Mouse (Mus musculus): Measurements from ENCODE around the gene Prickle1.

Gene Prickle1

DNA sequence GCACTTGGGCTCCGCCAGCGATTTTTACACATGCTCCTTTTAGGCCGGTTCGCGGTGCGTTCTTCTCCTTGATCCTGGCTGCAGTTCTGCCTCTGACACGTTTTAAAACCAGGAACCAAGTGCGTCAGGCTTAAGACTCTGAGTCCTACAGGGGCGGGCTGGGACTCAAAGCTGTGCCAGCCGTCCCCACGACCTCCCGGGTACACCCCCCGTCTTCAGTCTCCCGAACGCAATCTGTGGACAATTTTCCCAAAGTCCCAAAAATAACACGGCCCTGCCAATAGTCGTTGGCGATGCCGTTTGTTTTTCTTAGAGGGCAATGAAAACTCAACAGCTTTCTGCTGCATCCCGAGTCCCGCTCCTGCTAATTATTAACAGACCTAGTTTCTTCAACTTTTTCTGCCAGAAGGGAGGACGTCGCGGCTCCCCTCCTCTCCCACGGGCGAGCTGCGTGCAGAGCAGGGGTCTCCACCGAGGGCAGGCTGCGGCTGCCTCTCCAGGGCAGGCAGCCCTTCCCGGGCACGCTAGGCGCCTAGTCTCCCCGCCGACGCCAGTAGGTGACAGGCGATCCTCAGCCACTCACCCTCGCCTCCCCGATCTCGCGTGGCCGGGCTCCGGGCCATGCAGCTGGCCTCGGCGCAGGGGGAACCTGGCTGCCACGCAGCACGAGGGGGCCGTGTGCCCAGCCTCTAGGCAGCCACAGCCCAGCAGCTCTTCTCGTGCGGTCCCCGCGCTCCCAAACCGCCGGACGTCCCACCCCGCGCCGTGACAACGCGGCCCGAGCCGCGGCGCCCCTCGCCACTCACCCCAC lies 598 bp downstream of the Prickle1 start:
- no peak for DNase-seq (ENCODE audit: low read depth in 1 of 2, low spot score in 2 of 2)

DNA sequence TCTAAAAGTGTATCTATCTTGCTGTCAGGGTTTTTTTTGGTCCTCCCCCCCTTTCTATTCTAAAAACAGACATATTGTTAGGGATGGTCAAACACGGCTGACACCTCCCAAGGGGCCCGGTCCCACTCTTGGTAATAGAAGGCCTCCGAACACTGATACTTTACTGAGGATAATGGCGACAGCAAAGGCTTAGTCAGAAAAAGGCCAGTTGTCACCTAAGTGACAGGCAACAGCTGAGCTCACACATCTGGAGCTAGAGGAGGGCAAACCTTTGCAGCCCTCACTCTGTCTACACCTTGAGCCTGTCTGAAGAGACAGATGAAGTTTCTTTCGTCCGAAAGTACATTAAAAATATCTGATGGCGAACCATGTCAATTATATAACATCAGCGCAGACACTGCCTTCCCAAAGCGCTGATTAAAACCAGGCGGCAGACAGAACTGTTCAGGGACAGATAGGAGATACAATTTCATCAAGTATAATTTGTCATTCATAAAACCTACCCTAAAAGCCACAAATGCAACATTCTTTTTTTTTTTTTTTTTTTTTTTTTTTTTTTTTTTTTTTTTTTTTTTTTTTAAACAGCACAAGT lies 1.3 kb downstream of the Prickle1 start:
- no peak for DNase-seq (ENCODE audit: low read depth in 1 of 2, low spot score in 2 of 2)

DNA sequence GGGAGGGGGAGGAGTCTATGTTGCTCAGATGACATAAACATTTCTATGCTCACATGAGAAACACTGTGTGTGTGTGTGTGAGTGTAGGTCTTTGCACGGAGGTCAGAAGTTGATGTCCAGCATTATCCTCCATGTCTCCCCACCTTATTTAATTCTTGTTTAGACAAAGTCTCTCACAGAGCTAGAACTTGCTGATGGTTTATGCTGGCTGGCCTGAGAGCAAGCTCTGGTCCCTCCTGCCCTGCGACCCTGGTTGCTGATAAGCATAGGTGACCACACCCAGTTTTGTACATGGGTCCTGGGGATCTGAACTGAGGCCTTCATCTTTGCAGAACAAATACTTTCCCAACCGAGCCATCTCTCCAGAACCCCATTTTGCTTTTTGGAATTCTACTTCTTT lies 3.1 kb downstream of the Prickle1 start:
- no peak for DNase-seq (ENCODE audit: low read depth in 1 of 2, low spot score in 2 of 2)

DNA sequence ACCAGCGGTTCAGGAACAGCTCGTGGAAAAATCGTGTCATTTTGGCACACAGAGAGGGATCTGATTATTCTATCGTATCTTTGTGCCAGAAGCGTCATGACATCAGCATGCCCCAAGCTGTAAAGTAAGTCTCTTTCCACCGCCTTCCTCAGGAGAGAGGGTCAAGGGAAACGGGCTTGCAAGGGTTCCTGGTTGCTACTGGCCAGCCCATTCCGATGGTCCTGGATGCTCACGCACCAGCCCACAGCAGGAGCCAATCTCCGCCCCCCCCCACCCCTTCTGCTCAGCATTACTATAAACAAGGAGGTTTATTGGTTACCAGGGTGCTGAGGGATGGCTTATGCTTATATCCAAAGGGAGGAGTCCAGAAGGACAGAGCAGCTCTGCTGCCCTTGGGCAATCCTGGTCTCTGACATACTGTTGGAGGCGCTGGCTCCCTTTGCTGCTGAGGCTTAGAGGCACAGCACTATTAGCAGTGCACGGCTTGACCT lies 3.8 kb downstream of the Prickle1 start:
- no peak for DNase-seq (ENCODE audit: low read depth in 1 of 2, low spot score in 2 of 2)

DNA sequence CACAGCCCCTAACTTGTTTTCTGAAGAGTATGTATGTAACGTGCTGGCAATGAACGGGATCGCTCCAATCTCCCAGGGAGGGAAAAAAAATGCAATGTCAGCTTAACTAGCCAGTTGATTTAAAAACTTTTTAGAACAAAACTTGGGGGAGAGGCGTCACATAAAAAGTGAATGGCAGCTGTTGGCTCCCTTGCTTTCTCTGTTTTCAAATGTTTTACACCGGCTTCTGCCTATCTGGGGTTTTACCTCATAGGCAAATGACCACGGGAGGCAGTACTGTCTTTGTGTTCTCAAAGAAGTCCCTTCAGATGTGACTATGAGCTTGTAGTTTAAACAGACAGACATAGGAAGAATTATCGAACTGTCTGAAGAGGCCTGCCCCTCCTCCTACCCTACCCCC lies 4.3 kb downstream of the Prickle1 start:
- DNase-seq (ENCODE audit: low read depth in 1 of 2, low spot score in 2 of 2): no peak

DNA sequence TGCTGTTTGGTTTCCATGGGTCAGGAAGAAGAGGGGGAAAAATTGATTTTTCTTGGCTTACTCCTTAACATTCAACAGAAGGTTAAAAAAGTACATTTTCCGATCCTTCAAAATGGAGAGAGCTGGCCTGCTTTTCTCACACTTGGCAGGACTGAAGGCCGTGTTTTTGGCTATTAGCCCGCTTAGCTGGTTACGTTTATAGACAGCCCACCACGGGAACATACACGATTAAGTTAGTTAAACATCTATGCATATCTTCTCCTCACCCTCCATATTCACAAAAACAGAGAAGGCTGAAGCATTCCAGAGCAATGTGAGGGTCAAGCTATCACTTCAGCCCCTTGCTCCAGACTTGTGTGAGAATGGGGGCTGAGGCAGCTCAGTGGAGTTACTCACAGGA lies 7.3 kb downstream of the Prickle1 start:
- no peak for DNase-seq (ENCODE audit: low read depth in 1 of 2, low spot score in 2 of 2)

DNA sequence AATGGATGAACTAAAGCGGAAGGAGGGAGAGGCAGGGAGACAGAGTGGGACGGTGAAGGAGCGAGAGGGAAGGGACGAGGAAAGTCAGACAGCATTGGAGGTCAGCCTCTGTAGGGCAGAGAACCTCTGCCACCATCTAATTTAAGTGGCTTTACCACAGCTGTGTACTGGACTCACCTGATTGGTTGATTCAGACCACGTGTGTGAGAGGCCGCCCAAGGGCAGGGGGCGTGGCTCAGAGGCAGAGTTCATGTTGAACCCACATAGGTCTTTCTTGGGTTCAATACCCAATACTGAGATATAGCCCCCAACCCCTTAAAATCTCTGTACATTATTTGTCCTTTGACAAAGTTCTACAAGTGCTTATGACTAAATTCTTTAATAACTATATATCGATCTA lies 8.0 kb downstream of the Prickle1 start:
- DNase-seq (ENCODE audit: low read depth in 1 of 2, low spot score in 2 of 2): no peak

DNA sequence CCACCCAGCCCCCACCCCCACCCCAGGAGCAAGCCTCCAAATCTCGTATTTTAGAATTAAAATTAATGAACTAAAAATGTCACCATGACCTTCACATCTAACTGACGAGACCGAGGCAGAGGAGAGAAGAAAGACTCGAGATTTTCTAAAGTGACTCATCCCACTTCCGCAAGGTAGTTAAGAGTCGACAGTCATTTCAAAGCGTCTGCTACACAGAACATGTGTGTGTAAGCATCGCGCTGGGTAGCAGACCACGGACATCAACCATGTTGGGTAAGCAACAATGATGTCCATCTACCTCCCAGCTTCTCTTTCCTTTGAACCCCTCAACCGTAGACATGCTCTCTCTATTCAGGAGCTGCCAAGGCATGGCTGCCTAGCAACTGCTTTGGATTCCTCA lies 12.6 kb downstream of the Prickle1 start:
- no peak for DNase-seq (ENCODE audit: low read depth in 1 of 2, low spot score in 2 of 2)

DNA sequence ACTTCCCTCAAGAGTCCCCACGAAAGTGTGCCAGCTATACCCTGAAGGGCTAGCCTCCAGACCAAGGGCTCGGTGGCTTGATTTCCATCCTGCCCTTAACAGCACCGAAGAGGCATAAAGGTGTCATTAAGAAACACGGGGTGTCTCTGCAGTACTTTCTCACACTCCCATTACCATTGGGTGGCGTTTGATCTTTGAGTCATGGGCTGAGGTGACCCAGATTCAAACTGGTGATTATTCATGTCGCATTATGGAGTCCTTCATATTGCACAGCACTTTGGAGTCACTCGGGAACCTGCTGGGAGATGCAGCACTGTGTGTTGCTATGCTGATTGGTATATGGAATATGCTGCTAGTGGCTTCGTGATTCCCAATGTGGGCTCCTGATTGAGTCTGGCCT lies 14.0 kb downstream of the Prickle1 start:
- no peak for DNase-seq (ENCODE audit: low read depth in 1 of 2, low spot score in 2 of 2)

DNA sequence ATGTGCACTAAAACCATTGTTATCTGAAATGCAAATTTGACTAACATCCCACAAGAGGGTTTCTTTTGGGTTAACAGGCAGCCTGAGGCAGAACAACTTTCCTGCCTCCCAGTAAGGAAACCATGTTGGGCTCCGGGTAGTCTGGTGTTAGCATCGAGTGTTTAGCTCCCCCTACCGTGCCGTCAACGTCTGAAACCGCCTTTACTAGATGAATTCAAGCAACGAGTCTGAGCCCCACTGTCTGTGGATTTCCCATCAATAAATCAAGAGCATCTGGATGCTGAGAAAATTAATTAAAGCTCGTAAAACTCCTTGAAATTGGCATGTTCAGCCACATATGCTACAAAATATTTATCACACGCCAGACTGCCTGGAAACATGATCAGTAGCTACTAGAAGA lies 15.8 kb downstream of the Prickle1 start:
- no peak for DNase-seq (ENCODE audit: low read depth in 1 of 2, low spot score in 2 of 2)

DNA sequence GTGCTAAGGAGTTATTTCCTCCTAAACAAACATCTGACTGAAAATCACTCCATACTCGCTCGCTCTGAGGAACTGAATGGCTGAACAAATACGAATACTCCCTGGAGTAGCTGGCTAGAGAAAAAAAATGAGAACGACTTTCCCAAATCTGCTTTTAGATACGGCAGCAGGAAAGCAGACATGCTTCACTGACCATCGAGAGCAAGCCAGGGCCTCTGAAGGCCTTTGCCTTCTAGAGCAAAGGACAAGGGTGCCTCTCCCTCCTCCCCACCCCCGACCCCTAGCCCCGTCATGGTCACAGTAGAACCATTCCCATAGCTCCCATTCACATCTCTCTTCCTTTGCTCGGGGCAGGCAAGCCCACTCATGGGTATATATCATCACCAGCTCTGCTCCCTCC lies 16.6 kb downstream of the Prickle1 start:
- DNase-seq (ENCODE audit: low read depth in 1 of 2, low spot score in 2 of 2): no peak

DNA sequence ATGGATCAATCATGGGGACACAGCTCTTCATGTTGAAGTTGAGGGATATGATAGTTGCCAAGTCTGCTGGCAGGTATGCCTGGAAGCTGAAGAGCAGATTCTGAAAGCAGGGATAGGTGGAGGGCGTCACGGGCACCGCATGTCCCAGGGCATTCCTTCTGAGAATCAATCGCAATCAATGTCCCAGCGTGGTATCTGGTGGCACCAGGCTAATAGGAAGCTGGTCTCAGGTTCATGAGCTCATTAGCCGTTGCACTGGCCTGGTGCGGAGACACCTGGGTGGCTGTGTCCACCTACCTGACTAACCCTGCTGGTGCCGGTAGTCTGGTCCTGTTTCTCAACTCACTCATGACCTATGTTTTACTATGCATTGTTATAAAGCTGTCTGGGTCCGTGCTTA lies 19.3 kb downstream of the Prickle1 start:
- DNase-seq (ENCODE audit: low read depth in 1 of 2, low spot score in 2 of 2): no peak

DNA sequence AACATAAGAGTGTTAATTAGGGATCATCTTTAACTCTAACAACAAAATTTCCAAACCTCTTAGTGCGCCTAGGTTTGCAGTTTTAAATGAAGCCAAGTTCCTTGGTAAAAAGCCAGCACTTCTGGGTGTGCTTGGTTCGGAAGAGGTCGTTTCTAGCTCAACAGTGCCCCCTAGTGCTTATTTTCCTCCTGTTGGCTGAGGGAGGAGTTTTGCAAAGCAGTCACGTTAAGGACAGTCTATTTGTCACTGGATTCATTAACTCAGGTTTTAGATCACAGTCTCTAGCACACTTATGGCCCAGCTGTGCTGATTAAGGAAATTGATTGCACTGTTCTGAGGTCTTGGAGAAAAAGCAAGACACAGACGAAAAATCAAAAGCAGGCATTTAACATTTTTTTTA lies 19.8 kb downstream of the Prickle1 start:
- DNase-seq (ENCODE audit: low read depth in 1 of 2, low spot score in 2 of 2): peak in 1 of 2 experiments; percentile 11

DNA sequence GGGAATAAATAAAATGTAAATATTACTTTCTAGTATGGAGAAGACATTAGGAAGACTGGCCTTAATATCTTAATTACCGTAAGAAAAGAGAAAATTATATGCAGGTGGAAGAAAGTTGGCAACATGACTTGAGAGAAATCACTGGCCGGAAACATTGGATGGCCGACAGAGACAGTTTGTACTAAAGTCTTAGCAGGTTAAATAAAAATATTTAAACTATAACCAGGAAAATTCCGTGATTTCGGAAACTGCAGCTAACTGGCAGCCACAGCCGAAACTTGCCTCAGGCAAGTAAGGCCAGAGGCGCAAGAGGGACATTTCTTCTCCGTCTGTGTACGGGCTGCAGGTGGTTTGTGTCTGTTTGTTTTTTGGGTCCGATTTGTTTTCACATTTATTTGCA lies 22.8 kb downstream of the Prickle1 start:
- no peak for DNase-seq (ENCODE audit: low read depth in 1 of 2, low spot score in 2 of 2)

DNA sequence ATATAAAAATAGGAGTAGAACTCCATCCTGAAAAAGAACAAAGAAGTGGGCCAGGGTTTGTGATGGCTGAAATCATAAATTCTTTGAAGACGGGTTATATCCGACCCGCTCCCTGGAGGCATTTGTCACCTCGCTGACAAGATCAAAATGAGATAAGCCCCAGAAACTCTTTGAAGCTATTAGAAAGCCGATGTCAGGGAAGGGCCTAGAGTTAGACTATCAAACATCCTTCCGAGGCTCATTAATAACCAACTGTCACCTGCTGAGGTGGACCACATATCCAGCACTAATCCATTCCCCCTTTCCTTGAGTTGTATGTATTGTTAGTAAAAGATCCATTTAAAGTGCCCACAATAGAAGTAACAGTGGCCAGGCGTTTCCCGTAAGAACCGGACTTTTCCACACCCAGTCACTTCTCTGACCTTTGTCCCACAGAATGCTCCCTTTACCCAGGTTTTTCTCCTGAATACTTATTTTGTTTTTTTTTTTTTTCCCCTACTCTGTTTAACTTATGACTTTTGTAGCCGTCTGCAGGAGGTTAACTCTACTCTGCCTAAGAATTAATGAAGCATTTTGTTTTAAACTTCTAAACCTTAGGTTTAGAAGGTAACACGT lies 24.7 kb downstream of the Prickle1 start:
- no peak for DNase-seq (ENCODE audit: low read depth in 1 of 2, low spot score in 2 of 2)

DNA sequence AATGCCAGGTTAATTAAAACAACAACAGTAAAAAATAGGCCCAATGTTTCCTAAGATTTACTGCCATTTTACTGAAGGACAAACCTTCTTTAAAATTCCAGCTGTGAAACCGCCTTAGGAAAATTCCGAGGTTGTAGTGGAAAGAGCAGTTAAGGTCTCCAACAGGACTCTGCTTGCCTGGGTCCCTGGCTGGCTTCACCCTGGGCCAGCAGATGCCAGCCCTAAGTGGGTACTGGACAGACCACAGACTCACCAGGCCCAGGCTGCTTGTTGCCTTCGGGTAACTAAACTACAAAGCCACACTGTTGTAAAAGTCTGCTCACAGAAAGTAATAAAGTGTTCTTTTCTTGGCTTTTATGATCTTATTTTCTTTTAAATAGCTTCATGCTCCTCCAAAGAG lies 26.8 kb downstream of the Prickle1 start:
- no peak for DNase-seq (ENCODE audit: low read depth in 1 of 2, low spot score in 2 of 2)

DNA sequence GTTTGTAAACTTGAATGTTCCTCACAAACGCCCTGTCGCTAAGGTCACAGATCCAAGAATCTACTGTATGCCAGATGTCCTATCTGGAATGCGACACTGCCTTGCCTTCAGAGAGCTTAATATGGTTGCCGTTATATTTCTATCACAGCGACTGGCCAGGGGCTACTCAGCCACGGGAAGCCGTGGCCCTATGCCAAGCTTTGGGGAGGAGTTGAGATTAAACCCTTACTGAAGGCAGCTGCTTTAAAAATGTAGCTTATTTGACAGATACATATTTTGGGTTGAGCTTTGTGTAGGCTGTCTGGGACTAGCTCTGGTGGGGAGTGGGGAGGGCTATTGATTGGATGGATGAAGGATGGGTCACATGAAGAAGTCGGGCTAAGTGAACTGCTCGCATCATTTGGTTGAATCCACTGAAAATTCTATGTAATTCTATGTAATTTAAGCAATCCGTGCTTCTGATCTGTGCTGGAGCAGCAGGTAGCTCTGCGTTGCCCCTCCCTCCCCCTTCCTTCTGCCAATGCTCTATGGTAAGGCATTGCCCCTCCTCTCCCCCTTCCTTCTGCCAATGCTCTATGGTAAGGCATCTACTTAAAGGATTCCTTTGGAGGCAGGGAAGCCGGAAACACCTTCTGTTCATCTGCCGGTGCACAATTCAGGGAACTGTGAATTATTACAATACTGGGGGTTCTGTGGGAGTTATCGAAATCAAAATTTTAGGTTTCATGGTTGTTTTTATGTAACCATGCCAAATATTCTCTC lies 28.0 kb downstream of the Prickle1 start:
- no peak for DNase-seq (ENCODE audit: low read depth in 1 of 2, low spot score in 2 of 2)

DNA sequence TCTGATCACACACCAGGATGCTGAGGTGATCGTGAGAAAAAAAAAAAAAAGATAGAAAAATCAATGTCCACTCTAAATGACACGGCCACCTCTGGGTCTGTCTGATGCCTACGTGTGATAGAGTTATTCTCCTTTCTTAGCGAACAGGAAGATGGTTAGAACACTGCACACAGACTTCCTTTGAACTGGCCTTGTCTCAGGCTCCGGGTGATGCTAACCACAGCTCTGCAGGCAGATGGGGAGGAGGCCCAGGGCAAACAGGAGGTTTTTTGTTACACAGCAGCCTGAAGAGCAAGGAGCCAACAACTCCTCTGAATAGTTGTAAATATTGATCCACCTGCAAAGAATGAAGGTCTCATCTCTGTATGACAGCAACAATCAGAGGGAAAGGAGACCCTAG lies 32.2 kb downstream of the Prickle1 start:
- no peak for DNase-seq (ENCODE audit: low read depth in 1 of 2, low spot score in 2 of 2)

DNA sequence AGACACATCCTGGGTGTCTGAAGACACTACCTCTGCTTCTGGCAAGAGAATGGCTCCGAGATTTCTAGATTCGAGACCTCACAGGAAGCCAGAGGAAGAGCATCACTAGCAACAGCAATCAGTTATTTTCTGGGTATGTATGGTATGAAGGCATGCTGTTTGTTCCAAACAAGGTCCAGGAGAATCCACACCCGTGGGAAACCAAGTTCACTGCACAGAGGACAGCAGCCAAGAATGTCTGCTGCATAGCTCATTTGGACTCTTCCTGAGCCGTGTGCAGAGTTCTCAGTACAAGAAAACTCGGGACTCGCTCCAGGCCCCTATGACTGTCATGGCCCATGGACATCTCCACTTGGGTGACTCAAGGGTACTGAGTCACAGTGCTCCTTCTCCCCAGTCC lies 34.2 kb downstream of the Prickle1 start:
- DNase-seq (ENCODE audit: low read depth in 1 of 2, low spot score in 2 of 2): no peak

DNA sequence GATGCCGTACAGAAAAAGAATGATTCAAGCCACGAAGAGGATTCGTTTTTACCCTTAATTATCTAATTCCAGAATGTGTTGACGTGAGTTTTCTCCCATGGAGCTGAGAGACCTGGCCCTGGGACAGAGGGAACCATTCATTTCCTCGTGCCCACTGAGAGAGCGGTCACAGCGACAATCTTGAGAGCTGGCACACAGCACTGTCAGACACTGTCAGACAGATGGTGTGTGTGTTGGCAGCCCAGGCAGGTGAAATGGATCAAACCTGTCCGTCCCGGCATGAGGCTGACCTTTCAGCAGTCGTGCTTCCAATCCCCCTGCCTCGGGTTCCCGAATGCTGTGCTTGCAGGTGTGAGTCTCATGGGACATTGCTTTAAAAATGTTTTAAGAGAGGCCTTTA lies 37.3 kb downstream of the Prickle1 start:
- DNase-seq (ENCODE audit: low read depth in 1 of 2, low spot score in 2 of 2): no peak

DNA sequence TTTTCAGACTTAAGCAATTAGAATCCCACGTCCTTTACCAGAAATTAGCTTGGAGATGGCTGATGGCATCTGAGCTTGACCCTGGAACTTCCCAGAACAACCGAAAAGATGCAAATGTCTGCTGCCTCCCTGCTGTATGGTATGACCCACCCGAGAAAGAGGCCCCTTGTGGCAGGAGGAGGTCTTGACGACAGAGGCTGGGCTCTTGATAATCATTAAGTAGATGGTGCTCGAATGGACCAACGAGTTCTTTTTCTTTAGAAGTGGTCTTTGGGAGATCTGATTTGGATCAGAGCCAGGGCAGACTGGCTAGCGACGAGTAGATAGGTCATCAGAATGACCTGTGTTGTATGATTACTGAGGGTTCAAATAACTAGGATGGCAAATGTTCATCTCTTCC lies 40.0 kb downstream of the Prickle1 start:
- DNase-seq (ENCODE audit: low read depth in 1 of 2, low spot score in 2 of 2): no peak
